Mouse (Mus musculus): ENCODE results near the gene Me1.

DNA sequence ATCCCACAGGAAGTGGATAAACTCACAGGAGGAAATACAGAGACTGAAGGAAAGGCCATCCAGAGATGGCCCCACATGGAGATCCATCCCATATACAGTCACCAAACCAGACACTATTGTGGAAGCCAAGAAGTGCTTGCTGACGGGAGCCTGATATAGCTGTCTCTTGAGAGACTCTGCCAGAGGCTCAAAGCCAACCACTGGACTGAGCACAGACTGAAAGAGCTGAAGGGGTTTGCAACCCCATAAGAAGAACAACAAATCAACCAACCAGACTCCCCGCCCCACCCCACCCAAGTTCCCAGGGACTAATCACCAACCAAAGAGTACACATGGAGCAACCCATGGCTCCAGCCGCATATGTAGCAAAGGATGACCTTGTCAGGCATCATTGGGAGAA, 19.5 kb downstream of the Me1 start:
- TF ChIP-seq CTCF (IDR thresholded peaks at IDR 0.05) (no peak), EP300 (IDR thresholded peaks at IDR 0.05) (no peak)

Data from lung, postnatal 0 days (tissue).